Mouse (Mus musculus) frontal cortex, postnatal 14 days (tissue): ENCODE measurements around the gene Myl6b.

Source experiments
- DNase-seq, 2 experiments: peaks; one replicate each; pipeline ENCODE4 v3.0.0; 2022; ENCODE audit warnings: low spot score in 2 of 2

The Myl6b gene

GRCm38 (mm10) chr10:128451014-128451413 is 47.5 kb downstream of the Myl6b start:
- DNase-seq = no peak

GRCm38 (mm10) chr10:128445407-128445806 is 53.1 kb downstream of the Myl6b start:
- DNase-seq = no peak

GRCm38 (mm10) chr10:128444354-128444753 is 54.1 kb downstream of the Myl6b start:
- no peak for DNase-seq
